Mouse (Mus musculus) forebrain, embryonic 11.5 days (tissue): ENCODE data around the gene Gm44511. TPM values are rescaled to one million over a fixed set of nuclear protein-coding genes. Genes with fewer than 3 reads are reported as not detected.

ENCODE experiments used
- polyA plus RNA-seq: library from polyadenylated mRNA; unstranded; fragments of >200 nt; fragmentation: Nextera tagmentation; extraction: Ambion mirVana; gene quantifications from 2 replicates; pipeline ENCODE4 v1.2.1, GENCODE M21; 2014

Gm44511 gene
- polyA plus RNA-seq, 1 experiment from 2014 or later: not detected

Other genes starting within 250 kb of the Gm44511 start
- gene A2ml1, start 244.7 kb downstream of the Gm44511 start, polyA plus RNA-seq: not detected in 2 replicates
- gene Klrb1a, start 202.8 kb downstream of the Gm44511 start, polyA plus RNA-seq: not detected in 2 replicates
- not detected in 2 replicates for gene Clec2h, start 163.9 kb downstream of the Gm44511 start, polyA plus RNA-seq
- not detected in 2 replicates for gene Klrb1, start 103.3 kb downstream of the Gm44511 start, polyA plus RNA-seq
- gene Klrb1c, start 37.1 kb downstream of the Gm44511 start, polyA plus RNA-seq: not detected in 2 replicates
- gene Klrb1b, start within 50 bp of the Gm44511 start, polyA plus RNA-seq: not detected in 2 replicates
- not detected in 2 replicates for gene Clec2i, start 61.3 kb upstream of the Gm44511 start, polyA plus RNA-seq
- 0.28 and 0.88 TPM in 2 replicates for gene BC035044, start 64.8 kb upstream of the Gm44511 start, polyA plus RNA-seq
- not detected in 2 replicates for gene Clec2g, start 108.1 kb upstream of the Gm44511 start, polyA plus RNA-seq
- 0.23 TPM in 1 of 2 replicates, not detected in the other for gene Klrb1f, start 219.6 kb upstream of the Gm44511 start, polyA plus RNA-seq